Mouse (Mus musculus): ENCODE results near the gene Spsb3.

The Spsb3 gene

DNA sequence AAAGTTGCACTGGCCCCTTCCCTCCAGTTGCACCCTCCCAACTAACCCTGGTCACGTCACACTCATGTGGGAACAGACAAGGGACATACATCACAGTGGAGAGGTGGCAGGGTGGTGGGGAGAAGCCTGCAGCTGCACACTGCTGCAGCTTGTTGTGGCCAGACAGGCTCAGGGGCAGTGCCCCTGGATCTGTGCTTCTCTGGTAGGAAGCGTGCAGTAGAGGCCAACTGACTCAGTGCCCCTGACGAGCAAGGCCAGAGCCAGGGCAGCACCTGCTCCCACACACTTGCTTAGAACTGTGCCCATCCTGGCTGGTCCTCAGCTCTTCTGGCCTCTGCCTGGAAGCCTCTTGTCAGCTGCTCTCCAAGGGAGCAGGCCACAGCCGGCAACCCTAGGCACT, 11.2 kb downstream of the Spsb3 start:
- no peak for DNase-seq

DNA sequence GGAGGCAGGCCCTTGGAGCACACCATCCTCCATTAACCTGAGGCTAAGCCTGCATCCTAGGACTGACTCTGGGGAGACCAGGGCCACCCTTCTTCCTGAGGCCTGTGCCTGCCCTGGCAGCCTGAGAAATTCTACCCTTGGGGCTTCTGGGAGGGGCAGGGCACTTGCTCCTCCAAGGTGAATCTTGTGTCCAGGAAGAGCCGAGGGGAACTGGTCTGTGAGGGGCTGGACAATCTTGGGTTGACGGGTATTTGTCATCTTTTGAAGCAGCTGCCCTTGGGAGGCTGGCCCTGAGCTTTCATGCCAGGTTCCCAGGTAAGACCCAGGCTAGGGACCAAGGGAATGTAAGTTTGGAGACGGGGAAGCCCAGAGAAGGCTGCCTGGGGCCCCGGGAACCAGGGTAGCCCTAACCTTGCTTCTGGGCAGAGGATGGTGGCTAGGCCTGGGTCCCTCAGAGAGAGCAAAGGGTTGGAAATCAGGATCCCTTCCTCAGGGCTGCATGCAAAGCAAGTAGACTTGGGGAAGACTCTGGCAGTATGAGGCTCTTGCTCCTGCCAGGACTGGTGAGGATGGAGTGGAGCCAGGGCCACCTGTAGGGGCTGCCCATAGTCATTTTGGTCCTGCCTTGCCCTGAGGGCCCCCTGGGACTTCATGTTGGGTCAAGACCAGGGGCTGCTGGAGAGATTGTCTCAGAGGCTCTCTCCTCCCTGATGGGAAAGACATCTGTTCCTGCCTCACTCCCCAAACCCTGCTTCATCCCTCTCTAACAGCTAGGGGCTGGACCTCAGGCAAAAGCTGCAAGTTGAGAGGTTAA, 11.8 kb downstream of the Spsb3 start:
- no peak for DNase-seq

DNA sequence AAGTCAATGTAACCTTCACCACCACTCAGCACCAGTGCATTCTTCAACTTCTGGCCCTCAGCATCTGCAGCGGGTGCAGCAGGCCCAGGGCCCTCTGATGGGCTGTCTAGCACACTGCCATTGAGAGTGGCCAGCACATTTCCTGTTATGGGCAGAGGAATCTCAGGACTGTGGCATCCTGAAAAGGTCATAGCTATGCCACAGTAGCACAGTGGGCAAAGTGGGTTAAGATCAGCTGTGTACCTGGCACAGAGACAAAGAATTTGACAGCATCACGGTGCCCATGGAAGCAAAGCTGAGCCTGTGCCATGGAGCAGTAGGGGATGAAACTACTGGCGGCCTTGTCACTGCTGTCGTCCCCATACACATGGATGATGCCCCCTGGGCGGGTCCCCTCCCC, 12.7 kb downstream of the Spsb3 start:
- DNase-seq, result no peak

DNA sequence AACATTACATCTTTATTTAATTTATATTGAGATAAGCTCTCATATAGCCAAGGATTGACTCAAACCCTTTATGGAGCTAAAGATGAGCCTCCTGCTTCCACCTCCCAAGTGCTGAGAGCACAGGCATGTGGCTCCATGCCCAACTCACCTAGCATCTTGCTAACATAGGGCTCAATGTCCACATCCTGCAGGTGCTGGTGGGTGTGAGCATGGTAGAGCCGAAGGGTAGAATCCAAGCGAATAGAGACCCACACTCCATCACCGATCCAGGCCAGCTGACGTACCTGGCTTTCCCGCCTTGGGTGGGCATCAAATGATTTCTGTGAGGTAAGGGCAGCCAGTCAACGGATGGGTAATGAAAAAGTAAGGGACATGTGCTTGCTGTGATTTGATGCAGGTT, 13.6 kb downstream of the Spsb3 start:
- DNase-seq, result no peak

DNA sequence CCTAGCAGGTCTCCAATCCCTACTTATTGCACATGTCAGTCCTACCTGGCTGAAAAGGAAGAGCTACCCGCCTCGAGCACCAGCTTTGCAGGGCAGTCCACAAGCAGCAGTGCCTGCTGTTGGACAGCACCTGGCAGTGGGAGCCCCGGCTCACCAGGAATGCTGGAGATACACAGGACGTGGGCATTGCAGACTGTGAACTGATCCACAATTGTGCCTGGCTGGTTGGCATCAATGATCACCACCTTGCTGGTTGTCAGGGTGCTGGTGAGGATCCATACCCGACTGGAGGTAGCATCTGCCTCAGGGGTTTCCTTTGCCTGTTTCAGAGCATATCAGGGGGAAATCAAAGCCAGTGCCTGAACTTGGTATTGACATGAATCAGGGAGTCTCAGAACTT, 15.7 kb downstream of the Spsb3 start:
- no peak for DNase-seq

DNA sequence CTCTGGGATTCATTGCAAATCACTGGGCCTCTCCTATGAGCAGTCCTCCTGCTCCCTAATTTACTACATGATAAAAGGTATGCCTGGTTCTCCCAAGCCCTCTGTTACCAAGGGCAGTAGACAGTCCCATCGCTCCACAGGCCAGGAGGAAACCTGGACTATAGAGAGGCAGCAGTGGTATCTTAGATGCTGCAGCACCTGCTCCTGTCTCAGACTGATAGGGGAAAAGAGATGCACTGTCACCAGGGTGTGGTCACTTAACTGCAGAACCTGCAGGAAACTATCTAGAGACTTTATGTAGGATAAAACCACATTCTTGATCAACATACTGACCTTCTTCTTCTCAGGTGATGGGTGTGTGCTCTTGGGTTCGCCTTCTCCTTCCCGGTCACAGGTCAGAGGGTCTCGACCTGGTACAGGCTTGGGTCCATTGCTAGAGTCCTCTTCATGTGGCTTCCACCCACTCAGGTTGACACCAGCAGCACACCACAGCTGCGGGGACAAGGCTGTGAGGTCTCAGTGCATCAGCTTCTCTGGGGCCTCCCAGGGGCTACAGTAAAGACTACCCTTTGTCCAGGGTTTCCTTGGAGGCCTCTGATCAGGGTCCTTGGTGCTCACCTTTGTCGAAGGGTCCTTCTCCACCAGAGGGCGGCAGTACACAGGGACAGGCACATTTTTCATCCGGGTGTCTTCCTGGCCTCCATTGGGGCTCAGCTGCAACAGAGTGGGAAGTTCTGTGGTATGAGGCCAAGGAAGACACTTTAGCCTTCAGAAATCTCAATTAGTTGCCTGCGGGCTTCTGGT, 16.4 kb downstream of the Spsb3 start:
- peak; percentile 43 for DNase-seq

DNA sequence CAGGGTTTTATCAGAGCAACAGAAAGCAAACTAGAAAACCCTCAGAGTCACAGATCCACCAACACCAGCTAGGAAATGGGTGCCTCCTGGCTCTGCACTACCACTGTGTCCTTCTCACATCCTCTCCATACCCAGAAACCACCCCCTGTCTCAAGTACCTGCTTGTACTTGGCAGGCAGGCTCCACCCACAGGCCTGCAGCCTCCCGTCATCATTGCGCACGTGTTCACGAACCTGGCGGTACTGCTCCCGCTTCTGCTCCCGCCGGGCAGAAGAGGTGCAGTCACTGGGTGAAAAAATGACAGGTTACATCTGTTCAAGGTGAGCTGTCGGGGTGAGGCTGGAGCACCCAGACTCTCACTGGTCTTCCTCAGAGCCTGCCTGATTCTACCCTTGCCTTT, 17.3 kb downstream of the Spsb3 start:
- DNase-seq, result no peak

DNA sequence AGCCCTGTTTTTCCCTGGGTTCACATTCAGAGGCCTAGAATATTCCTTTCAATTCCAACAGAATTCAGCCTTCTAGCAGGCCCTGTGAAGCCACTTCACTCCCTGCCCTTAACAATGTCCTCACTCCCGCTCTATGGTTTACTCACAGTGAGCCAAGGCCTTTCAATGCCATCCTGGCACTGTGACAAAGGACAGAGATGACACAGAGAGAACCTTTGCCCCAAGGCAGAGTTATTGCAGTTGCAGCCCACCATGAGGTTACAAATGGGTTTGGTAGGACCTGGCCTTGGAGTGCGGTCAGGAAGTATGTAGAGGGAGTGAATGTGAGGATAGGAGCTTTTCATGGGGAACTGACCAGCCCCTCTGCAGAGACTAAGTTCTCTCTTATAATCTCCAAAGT, 21.1 kb downstream of the Spsb3 start:
- no peak for DNase-seq

DNA sequence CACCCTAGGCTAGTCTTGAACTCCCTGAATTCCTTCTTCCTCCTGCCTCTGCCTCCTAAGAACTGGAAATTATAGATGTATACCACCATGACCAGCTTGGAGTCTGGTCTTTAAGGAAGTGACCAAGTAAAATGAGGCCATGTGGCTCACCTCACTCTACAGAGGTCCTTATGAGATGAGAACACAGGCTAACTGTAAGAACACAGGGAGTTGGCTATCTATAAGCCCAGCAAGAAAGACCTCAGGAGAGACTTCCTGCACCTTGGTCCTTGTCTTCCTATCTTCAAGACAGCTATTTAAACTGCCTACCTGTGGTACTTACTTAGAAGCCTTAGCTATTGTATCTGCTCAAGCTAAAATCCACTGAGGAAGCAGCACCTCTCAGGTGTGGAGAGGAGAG, 27.5 kb downstream of the Spsb3 start:
- DNase-seq, result no peak

DNA sequence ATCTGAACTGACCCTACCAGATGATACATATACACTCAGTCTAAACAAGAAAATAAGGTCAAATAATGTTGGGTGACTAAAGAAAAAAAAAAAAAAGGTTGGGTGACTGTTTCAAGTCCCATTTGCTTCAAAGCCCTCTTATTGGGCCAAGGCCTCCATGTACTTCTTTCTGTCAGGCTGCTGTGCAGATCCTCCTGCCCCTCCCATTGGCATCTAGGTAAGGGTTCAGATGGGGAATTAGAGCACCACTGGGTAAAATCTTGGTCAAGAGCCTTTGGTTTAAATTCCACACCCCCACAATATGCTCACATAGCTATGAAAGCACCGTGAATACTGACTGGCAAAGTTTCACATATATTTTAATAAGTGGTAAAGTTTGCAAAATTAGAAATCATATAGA, 36.8 kb downstream of the Spsb3 start:
- DNase-seq, result no peak

DNA sequence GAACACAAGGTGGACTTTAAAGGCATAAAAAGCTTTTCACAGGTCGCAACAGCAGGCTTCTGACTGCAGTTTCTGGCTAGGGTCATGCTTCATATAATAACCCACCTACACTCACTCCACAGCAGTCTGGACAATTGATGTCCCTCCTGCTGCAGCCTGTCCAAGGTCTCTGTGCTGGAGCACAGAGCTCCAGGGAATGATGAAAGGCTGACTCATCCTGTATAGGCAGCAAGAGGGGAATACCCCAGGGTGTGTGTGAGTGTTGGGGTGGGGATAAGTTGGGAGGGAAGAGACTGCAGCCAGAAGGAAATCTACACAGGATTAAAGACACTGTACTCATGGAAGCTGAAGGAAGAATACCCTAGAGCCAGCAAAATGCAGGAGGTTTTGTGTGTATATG, 43.1 kb downstream of the Spsb3 start:
- DNase-seq, result no peak

DNA sequence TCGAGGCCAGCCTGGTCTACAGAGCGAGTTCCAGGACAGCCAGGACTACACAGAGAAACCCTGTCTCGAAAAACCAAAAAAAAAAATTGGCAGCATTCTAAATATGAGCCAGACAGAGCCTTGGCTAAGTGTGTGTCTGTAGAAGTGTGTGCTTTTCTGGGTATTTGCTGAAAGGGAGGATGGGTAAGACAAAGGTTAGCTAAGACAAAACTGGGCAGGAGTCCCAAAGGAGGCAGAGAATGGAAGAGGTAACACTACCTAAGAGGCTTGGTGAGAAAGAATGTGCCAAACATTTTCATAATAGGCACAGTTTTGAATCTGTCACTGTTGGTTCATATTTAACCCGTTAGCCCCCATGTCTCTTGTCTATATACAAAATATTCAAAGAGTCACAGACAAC, 46.0 kb downstream of the Spsb3 start:
- no peak for DNase-seq

DNA sequence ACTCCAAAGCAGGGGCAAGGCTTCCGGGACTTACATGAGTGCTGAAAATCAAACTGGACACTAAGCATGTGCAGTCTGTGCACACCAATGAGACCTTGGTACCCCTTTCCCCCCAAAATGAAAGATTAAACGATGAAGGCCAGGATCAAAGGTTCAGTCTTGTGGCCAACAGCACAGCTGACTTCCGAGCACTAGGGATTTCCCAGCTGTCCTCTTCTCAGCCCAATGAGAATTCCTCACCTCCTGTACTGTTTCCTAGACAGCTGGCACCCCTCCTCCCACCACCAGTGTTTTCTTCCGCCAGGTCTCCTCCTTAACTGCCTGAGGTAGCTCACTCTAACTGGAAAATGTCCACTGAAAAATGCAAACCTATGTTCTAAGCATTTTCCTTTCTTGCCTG, 46.7 kb downstream of the Spsb3 start:
- no peak for DNase-seq

DNA sequence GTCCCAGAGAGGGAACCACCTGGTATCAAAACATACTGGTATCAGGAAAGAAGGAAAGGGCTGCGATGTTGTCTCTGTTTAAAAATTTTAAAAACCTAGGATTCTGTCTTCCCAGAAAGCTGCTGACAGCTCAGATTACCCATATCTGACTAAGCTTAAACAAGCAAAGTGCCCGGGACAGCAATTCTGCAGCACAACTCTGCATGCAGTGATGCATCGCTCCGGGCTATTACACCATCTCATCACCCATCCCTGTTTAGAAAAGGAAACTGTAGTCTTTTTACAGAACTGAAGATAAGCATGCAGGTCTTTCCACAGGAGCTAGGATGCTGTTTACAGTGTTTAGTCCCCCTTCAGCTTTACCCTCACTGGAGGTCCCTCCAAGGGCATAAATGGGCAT, 48.5 kb downstream of the Spsb3 start:
- DNase-seq, result no peak

DNA sequence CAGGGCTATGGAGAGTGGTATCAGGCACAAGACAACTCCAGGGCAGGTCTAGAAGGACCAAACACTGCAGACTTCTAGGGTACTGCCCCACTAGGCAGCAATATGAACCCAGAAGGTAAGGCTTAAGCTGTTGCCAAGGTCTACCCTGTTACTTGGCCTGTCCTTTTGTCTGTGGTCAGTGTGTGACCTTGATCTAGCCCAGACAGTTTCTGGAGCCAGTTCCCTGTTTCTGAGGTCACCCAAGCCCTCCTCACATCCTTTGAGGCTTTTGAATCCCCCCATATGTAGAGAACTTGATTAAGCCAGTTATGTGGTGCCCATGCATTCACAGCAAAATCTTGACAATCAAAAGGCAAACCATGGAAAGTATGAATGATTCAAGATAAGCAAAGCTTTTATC, 49.2 kb downstream of the Spsb3 start:
- no peak for DNase-seq

DNA sequence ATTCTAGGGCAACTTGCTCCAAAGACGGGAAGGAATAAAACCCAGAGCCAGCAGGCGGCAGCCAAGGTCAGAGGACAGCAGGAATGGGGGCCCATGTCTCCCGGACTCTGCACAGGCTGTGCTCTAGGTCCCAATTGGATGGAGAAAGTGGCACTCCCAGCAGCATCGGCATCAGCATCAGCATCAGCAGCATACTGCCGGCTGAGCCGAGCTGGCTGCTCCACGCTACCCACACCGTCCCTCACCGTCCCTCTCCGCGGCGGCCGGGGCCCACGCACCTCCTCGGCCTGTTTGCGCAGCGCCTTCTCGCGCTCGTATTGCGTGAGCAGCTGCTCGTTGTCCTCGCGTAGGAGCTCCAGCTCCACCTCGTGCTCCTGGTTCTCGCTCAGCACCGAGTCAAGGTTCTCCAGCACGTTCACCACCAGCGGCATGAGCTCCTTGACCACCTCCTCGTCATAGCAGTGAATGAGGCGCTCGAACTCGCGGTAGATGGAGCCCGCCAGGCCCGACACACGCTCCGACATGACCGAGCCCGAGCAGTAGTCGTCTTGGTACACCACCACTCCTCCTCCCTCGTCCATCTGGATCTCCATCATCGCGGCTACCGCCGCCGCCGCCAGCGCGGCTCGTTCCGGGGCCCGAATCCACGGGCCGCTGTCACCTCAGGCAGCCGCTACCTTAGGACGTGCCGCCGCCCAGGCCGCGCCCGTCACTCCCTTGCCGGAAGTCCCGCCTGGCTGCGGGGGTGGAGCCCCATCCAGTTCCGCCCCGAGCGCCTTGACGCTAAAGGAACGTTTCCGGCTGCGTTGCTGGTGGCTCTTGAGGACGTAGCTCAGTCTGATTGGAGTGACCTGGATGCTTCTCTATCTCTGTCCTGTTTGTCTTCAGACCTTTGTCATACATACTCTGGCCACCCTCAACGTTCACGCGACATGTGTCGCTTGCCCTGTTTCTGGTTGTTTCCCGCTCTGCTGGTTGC, 50.1 kb downstream of the Spsb3 start, which contains the start of gene Mapk8ip3:
Gene Mapk8ip3 (minus strand): TSS at position 719 of the 979 bp plus-strand sequence.
- peak; percentile 97 for DNase-seq

DNA sequence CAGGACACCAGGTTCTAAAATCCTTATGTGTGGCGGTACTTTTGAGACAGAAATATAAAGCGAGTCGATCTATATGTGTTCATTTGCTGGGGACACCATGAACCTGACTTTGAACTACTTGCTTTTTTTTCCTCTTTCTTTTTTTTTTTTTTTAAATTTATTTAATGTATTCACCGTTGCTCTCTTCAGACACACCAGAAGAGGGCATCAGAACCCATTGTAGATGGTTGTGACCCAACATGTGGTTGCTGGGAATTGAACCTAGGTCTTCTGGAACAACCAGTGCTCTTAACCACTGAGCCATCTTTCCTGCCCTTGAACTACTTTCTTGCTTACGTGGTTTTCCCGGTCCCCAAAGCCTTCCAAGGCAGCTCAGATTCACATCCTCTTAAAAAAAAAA, 50.8 kb downstream of the Spsb3 start:
- no peak for DNase-seq
